Mouse (Mus musculus) erythroblast, embryonic 14.5 days (primary cell): ENCODE data around the gene Lpp.

Source experiments
- GATA1 ChIP-seq: IDR thresholded peaks from 2 replicates; pipeline ENCODE4 v1.6.1; 2012; ENCODE audit warnings: low read length, inconsistent platforms, mixed read lengths
- TAL1 ChIP-seq: IDR thresholded peaks from 3 replicates; pipeline ENCODE4 v1.6.1; 2012; ENCODE audit warnings: low read length, inconsistent platforms, mixed read lengths

DNA sequence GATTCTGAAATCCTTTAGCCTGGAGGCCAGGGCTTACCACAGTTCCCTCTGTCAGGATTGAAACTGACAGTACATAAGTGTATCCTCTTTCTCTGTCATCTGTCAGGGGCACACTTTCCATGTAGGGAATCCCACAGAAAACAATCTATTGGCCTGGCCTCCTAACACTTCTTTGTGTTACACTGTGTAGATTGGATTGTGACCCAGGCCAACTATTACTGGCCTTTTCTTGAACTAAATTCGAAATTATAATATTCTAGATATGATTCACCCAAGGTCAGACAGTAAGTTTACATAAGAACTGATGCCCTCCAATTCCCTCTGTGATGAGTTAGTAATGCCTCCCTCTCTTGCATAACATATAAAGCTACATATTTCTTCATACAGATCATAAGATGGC, 553.0 kb downstream of the Lpp start:
- TF ChIP-seq GATA1 = no peak
- no peak for TF ChIP-seq TAL1
